Mouse (Mus musculus) T-helper 1 cell (primary cell): Measurements from ENCODE around the gene Taf15.

Experiments used
- in situ Hi-C: fragments of 300-600 bp; cut with MboI, MseI; formaldehyde crosslinking; loops from one replicate; pipeline ENCODE4 v1.15.1; 2025; ENCODE audit warnings: high pct_unique_total_duplicates

Taf15 gene

GRCm38 (mm10) chr11:83472324-83473234, at the start of gene Taf15:
Taf15 (plus strand) TSS chr11:83473086.
- in situ Hi-C loops = no loop called here

- in situ Hi-C loops = loop anchor here (5.0 to 10.0 kb wide), 3 partner anchors 67 to 510 kb away; partner anchors contain the start of gene Unc45b
Measured at GRCm38 (mm10) chr11:83424681-83425080, 48.2 kb upstream of the Taf15 start.

GRCm38 (mm10) chr11:83426964-83427363, 45.9 kb upstream of the Taf15 start:
- in situ Hi-C loops = loop anchor here (5.0 to 10.0 kb wide), 2 partner anchors 100 to 512 kb away; partner anchors contain the start of gene Unc45b

- in situ Hi-C loops = loop anchor here (5.0 to 10.0 kb wide), 2 partner anchors 102 to 515 kb away; partner anchors contain the start of gene Unc45b
Measured at GRCm38 (mm10) chr11:83429355-83429754, 43.5 kb upstream of the Taf15 start, which contains the start of gene Gas2l2. Gas2l2 (minus strand) TSS chr11:83429455.

- in situ Hi-C loops = no loop called here
Measured at GRCm38 (mm10) chr11:83432533-83432932, 40.4 kb upstream of the Taf15 start.

- in situ Hi-C loops = no loop called here
Measured at GRCm38 (mm10) chr11:83437377-83437776, 35.5 kb upstream of the Taf15 start, which contains the start of gene 1700020L24Rik. 1700020L24Rik (plus strand) TSS chr11:83437677.

- in situ Hi-C loops = no loop called here
Measured at GRCm38 (mm10) chr11:83439426-83440060, 33.3 kb upstream of the Taf15 start.

- in situ Hi-C loops = no loop called here
Measured at GRCm38 (mm10) chr11:83440081-83441064, 32.5 kb upstream of the Taf15 start.

- in situ Hi-C loops = no loop called here
Measured at GRCm38 (mm10) chr11:83441235-83441634, 31.7 kb upstream of the Taf15 start.

GRCm38 (mm10) chr11:83442596-83443267, 30.2 kb upstream of the Taf15 start:
- in situ Hi-C loops = no loop called here

GRCm38 (mm10) chr11:83443824-83444223, 29.1 kb upstream of the Taf15 start:
- in situ Hi-C loops = no loop called here

- in situ Hi-C loops = no loop called here
Measured at GRCm38 (mm10) chr11:83445001-83445400, 27.9 kb upstream of the Taf15 start.

- in situ Hi-C loops = no loop called here
Measured at GRCm38 (mm10) chr11:83447612-83448011, 25.3 kb upstream of the Taf15 start.

GRCm38 (mm10) chr11:83448021-83448926, 24.6 kb upstream of the Taf15 start:
- in situ Hi-C loops = no loop called here

- in situ Hi-C loops = no loop called here
Measured at GRCm38 (mm10) chr11:83448927-83449236, 24.0 kb upstream of the Taf15 start.

GRCm38 (mm10) chr11:83449298-83449697, 23.6 kb upstream of the Taf15 start:
- in situ Hi-C loops = no loop called here

- in situ Hi-C loops = no loop called here
Measured at GRCm38 (mm10) chr11:83450550-83450949, 22.3 kb upstream of the Taf15 start.

- in situ Hi-C loops = no loop called here
Measured at GRCm38 (mm10) chr11:83451281-83451680, 21.6 kb upstream of the Taf15 start.

GRCm38 (mm10) chr11:83454548-83454947, 18.3 kb upstream of the Taf15 start:
- in situ Hi-C loops = no loop called here

GRCm38 (mm10) chr11:83455608-83456007, 17.3 kb upstream of the Taf15 start:
- in situ Hi-C loops = no loop called here
